Mouse (Mus musculus) lung, adult 2 months (tissue): ENCODE results near the gene Znhit3.

Experiments used
- CTCF ChIP-seq: fragments of 200-500 bp; IDR thresholded peaks from 2 replicates; pipeline ENCODE4 v1.5.1; 2011; ENCODE audit warnings: mild to moderate bottlenecking, low read length, control low read depth; ENCODE audit not compliant: insufficient read depth
- POLR2A ChIP-seq: fragments of 200-500 bp; IDR thresholded peaks from 2 replicates; pipeline ENCODE4 v1.6.1; 2011; ENCODE audit warnings: low read depth, mild to moderate bottlenecking, control low read depth, low read length, borderline replicate concordance; ENCODE audit errors: extremely low read depth

DNA sequence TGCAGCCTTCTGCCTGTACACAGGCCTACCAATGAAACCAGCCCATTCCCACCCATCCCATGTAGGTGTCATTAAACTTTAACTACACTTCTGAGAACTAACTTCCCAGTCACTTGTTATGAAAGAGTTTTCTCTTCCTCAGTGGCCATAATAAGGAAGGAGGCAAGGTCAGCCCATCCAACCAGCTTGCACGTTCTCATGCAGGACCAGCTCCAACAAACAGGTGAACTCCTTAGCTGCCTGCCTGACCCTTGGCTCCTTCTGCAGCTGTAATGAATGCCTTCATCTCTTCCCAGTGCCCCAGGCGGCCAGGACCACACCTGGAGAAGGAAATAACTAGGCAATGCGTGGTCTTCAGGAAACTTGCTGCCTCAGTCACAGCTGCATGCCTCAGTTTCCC is 29.7 kb upstream of the Znhit3 start:
- TF ChIP-seq POLR2A (no peak), CTCF (no peak)
